Mouse (Mus musculus) thymus, postnatal 4 days (tissue): Measurements from ENCODE around the gene Nes.

Source experiments
- DNase-seq: peaks from one replicate; pipeline ENCODE4 v3.0.0; 2021

Gene Nes

DNA sequence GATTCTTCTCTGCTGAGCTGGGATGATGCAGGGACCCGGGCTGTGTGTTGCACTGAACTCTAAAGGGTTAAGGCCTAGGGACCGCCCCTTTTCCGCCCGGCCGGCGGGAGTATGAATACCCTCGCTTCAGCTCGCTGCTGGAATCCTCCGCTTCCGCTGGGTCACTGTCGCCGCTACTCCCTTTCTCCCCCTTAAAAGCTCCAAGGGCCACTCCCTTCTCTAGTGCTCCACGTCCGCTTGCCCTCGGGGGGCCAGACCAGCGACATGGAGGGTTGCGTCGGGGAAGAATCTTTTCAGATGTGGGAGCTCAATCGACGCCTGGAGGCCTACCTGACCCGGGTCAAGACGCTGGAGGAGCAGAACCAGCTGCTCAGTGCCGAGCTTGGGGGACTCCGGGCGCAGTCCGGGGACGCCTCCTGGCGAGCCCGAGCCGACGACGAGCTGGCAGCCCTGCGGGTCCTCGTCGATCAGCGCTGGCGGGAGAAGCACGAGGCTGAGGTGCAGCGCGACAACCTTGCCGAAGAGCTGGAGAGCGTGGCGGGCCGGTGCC lies at the start of gene Nes:
Gene Nes, plus strand, starts transcription at position 140 of the 550 bp plus-strand sequence.
- peak; percentile 48 for DNase-seq

GRCm38 (mm10) chr3:87924996-87925395 lies 45.9 kb upstream of the Nes start:
- no peak for DNase-seq

GRCm38 (mm10) chr3:87927452-87927851 lies 43.4 kb upstream of the Nes start:
- no peak for DNase-seq

DNA sequence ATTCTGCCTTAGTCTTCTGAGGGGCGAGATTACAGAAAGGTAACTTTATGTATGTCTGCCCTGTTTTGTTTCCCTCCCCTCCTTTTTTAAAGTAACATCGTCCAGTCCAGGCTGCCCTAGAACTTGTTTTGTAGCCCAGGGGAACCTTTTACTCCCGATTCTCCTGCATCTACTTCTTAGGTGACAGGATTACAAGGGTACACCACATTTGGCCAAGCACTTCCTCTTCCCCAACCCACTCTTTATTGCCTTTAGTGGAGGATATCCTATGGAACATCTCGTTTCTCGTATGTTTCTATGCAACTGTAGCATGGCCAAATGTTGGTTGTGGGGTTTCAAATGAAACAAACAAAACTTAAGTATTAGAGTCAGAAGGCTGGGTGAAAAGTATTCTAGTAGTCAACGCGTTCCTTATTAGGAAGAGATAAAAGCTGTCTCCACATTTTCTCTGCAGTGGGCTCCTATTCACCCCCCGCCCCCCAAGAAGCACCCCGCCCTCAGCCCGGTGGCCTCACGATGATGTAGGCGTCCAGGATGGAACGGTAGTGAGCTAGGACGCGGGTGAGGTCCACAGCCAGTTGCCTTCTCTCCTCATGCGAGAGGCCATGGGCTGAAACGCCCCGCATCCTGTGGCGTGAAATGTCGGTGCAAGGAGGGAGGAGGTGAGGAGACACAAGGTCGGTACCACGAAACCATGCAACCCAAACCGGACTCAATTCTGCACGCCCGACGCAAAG lies 41.4 kb upstream of the Nes start:
- DNase-seq = no peak

DNA sequence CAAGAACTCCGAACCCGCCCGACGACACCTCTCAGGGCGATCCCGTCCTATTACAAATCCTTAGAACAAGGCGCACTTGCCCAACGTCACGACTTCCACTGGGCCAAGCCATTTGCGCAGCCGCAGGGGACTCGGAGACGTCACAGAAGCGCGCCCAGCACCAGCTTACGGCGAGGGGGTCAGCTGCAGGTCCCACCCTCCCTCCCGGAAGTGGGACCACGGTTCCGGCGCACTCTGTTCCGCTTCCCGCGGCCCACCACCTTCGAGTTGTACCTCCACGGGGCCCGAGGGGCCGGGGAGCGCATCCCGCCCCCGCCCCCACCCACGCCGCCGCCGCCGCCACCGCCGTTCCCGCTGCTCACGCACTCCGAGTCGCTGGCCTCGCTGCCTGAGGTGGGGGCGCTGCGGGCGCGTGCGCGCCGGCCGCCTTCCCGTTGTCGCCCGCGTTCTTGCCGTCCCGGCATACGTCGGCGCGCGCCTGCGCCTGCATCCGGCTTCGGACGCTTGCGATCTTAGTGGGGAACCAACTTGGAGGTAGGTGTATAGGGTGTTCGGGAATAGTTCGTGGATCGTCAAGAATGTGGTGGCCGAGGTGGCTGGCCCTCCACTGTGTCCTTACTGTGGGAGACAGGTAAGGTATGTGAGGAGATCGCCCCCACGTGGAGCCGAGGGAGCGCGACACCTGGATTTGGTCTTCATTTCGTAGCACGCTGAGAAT lies 40.6 kb upstream of the Nes start, which contains the start of the genes Isg20l2 and Rrnad1:
Gene Isg20l2, plus strand, starts transcription at position 237 of the 718 bp plus-strand sequence.
Gene Rrnad1, minus strand, starts transcription at position 640 of the 718 bp plus-strand sequence.
- DNase-seq = peak; percentile 95

- DNase-seq = no peak
These were observed 36.9 kb upstream of the Nes start for GRCm38 (mm10) chr3:87934026-87934425.

DNA sequence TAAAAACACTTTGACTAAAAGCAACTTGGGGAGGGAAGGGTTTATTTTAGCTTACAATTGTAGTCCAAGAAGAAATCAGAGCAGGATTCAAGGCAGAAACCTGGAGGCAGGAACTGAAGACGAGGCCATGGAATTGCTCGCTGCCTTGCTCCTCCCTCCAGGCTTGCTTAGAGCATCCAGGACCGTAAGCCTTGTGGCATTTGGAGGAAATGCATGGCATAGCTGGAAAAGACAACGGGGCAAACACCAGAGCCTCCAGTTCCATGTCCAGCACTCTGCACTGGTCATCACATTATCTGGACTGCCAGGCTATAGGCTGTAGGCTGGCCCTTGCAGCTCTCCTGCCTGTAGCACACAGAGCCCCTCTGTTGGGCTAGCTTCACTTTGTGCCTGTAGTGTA lies 36.4 kb upstream of the Nes start:
- DNase-seq = no peak

GRCm38 (mm10) chr3:87935201-87935600 lies 35.7 kb upstream of the Nes start:
- no peak for DNase-seq

GRCm38 (mm10) chr3:87935776-87936175 lies 35.1 kb upstream of the Nes start:
- peak; percentile 90 for DNase-seq

DNA sequence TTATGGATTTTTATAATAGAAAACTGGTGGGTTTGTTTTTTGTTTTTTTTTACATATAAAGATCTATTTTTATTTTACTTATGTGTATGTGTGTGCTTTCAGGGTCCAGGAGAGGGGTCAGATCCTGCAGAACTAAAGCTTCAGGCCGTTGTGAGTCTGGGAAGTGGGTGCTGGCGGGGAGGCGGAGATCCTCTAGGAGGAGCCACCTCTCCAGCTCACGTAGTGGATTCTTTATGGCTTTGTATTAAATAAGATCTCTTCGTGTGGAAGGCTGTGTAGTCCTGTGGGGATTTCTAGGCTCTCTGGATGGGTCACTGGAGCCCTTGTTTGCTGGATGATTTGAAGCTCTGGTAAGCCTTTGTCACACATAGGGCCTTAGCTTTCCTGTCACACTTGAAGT lies 30.3 kb upstream of the Nes start:
- no peak for DNase-seq

GRCm38 (mm10) chr3:87942471-87942870 lies 28.4 kb upstream of the Nes start:
- no peak for DNase-seq

GRCm38 (mm10) chr3:87943586-87943985 lies 27.3 kb upstream of the Nes start:
- DNase-seq = no peak

GRCm38 (mm10) chr3:87944838-87945600 lies 25.9 kb upstream of the Nes start:
- DNase-seq = no peak

GRCm38 (mm10) chr3:87945781-87946540 lies 24.9 kb upstream of the Nes start:
- no peak for DNase-seq

DNA sequence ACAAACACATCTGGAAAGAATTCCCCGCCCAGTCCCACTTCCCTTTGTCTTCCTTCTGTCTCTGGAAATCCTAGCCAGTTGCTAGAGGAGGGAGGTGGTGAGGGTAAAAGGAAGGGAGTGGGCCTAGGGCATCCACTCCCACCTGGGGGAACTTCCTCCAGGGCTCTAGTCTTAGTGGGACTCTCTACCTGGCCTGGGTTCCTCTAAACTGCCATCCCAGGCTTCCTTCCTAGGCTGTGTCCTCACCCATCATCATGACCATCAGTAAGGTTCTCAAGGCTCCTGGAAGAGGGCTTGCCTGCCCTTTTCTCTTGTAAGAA lies 24.4 kb upstream of the Nes start:
- no peak for DNase-seq

GRCm38 (mm10) chr3:87947056-87947810 lies 23.6 kb upstream of the Nes start:
- DNase-seq = no peak

DNA sequence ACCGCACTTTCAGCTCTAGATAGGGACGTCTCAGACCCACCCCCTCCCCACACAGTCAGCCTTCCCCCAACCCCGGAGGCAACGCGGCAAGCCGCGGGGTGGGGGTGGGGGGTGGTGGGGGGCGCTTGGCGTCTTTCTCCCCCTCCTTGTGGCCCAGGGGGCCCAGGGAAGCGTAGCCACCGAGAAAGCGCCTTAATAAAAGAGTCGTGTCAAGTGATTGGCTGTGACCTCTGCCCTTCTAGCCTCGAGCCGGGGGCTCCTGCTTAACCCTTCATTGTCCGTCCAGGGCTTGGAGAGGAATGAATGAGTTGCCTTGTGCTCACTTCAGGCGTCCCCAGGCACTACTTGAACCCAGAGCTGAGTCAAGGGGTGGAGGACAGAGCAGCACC lies 23.1 kb upstream of the Nes start:
- no peak for DNase-seq

- peak; percentile 35 for DNase-seq
These were observed 22.3 kb upstream of the Nes start, which contains the start of gene Crabp2 for GRCm38 (mm10) chr3:87948378-87949265. Gene Crabp2, plus strand, starts transcription at chr3:87948666.

DNA sequence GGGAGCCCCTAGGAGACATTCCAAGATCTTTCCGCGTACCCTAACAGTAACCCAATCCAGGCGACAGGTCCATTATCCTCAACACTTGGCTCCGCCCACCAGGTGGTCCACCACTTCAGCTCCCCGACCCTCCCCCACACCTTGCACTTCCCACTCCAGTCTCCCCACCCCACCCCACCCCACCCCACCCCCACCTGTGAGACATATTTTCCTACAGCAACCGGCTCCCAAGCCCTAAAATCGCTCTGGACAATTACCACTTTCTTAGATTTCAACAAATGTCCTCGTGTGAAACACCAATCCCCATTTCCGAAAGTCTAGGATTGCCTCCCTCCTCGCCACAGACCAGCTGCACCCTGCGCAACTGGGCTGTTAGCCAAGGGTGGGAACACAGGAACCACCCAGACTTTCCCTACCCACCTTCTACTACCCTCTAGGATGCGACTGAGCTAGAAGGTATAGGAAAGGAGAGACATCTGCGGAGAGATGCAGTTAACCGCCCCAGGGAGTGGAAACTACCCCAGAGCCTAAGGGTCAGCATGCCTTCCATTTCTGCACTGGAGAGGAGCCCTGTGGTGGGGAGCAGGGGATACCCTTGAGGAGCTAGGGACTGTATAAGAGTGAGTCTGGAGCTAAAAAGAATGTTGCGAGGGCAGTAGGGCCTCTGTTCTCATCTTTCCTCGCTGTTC lies 21.5 kb upstream of the Nes start:
- no peak for DNase-seq

DNA sequence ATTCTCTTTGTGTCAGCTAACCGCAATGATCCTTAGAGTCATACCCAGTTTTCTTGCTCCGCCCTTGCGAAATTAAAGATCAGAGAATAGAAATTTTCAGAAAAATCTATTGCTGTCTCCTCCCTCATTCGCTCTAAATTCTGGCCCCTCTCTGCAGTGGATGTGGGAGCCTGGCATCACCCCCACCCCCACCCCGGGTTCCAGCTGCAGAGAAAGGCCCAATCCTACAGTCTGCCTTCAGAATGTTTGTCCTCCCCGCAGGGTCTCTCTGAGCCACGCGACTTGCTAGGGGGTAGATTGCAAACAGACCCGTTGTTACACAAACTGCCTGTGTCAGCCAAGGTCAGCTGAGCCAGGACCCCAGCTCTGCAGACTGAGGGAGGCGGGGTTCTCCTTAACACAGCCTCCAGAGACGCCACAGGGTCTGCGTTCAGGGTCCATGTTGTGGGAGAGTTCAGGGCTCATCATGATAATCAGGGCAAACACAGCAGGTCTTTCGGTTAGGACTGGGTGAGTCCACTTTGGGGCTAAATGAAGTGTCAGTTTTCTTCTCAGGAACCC lies 20.8 kb upstream of the Nes start:
- DNase-seq = no peak
